Mouse (Mus musculus): Measurements from ENCODE around the gene Osgin1. TPM values are rescaled to one million over a fixed set of nuclear protein-coding genes. Genes with fewer than 3 reads are reported as not detected.

Osgin1 gene
- total RNA-seq, 2 experiments from 2014 or later: 0.25 to 4.1 TPM

- peak; percentile 0; the same call in 1 of the 2 replicates for ATAC-seq (replicated peaks; ENCODE audit: poor library complexity)
These were observed 7.0 kb downstream of the Osgin1 start for GRCm38 (mm10) chr8:119440952-119441270.

- ATAC-seq (replicated peaks; ENCODE audit: poor library complexity): peak; percentile 36
These were observed 8.1 kb downstream of the Osgin1 start for GRCm38 (mm10) chr8:119442013-119442412.

- ATAC-seq (replicated peaks; ENCODE audit: poor library complexity): no peak
These were observed 9.0 kb downstream of the Osgin1 start for GRCm38 (mm10) chr8:119442970-119443369.

GRCm38 (mm10) chr8:119446211-119446989 is 12.5 kb downstream of the Osgin1 start, which contains the start of gene Necab2:
Gene Necab2 (plus strand): TSS chr8:119446719.
- ATAC-seq (replicated peaks; ENCODE audit: poor library complexity): peak; percentile 47

GRCm38 (mm10) chr8:119446990-119447780 is 13.3 kb downstream of the Osgin1 start:
- no peak for ATAC-seq (replicated peaks; ENCODE audit: poor library complexity)

- no peak for ATAC-seq (replicated peaks; ENCODE audit: poor library complexity)
These were observed 13.9 kb downstream of the Osgin1 start for GRCm38 (mm10) chr8:119447781-119448170.

GRCm38 (mm10) chr8:119449627-119450026 is 15.7 kb downstream of the Osgin1 start:
- no peak for ATAC-seq (replicated peaks; ENCODE audit: poor library complexity)

GRCm38 (mm10) chr8:119451131-119451530 is 17.2 kb downstream of the Osgin1 start:
- no peak for ATAC-seq (replicated peaks; ENCODE audit: poor library complexity)

- no peak for ATAC-seq (replicated peaks; ENCODE audit: poor library complexity)
These were observed 19.0 kb downstream of the Osgin1 start for GRCm38 (mm10) chr8:119452919-119453318.

- ATAC-seq (replicated peaks; ENCODE audit: poor library complexity): no peak
These were observed 22.1 kb downstream of the Osgin1 start for GRCm38 (mm10) chr8:119456045-119456444.

- ATAC-seq (replicated peaks; ENCODE audit: poor library complexity): peak; percentile 46
These were observed 25.8 kb downstream of the Osgin1 start for GRCm38 (mm10) chr8:119459724-119460123.

GRCm38 (mm10) chr8:119461356-119461755 is 27.4 kb downstream of the Osgin1 start:
- no peak for ATAC-seq (replicated peaks; ENCODE audit: poor library complexity)

GRCm38 (mm10) chr8:119463709-119464108 is 29.8 kb downstream of the Osgin1 start:
- no peak for ATAC-seq (replicated peaks; ENCODE audit: poor library complexity)

GRCm38 (mm10) chr8:119466105-119466504 is 32.2 kb downstream of the Osgin1 start:
- ATAC-seq (replicated peaks; ENCODE audit: poor library complexity): no peak

GRCm38 (mm10) chr8:119466794-119467193 is 32.9 kb downstream of the Osgin1 start:
- no peak for ATAC-seq (replicated peaks; ENCODE audit: poor library complexity)

- ATAC-seq (replicated peaks; ENCODE audit: poor library complexity): no peak
These were observed 34.2 kb downstream of the Osgin1 start for GRCm38 (mm10) chr8:119468091-119468490.

- no peak for ATAC-seq (replicated peaks; ENCODE audit: poor library complexity)
These were observed 44.8 kb downstream of the Osgin1 start for GRCm38 (mm10) chr8:119478684-119479083.

- no peak for ATAC-seq (replicated peaks; ENCODE audit: poor library complexity)
These were observed 50.4 kb downstream of the Osgin1 start for GRCm38 (mm10) chr8:119484145-119484896.

GRCm38 (mm10) chr8:119487093-119487492 is 53.2 kb downstream of the Osgin1 start:
- no peak for ATAC-seq (replicated peaks; ENCODE audit: poor library complexity)

Measured in megakaryocyte progenitor cell, adult 5-6 weeks (primary cell).